Mouse (Mus musculus): Measurements from ENCODE around the gene Krtap3-1. TPM values are rescaled to one million over a fixed set of nuclear protein-coding genes. Genes with fewer than 3 reads are reported as not detected.
"Not testable (repeated sequence)": the region's sequence is repeated elsewhere in the genome, so short reads cannot be mapped to it uniquely, and the experiment has no call there.

The Krtap3-1 gene
- polyA plus RNA-seq (2012; rRNA removed) = not detected in 2 replicates

DNA sequence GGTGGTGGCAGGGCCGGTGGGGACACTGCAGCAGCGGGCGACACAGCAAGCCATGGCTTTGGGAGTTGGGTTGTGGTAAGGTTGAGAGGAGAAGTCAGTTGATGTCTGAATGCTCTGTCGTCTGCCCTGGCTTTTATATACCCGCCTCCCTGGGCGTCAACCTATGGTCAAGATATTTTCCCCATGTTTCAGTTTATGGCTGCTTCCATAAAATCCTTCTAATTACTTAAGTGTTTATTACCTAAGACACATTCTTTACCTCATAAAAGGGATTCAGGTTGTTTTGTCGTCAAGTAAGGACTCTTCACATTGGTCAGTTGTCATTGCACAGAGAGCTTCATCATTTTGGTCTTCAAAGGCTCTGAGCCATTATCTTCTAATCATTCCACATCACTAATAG lies at the start of gene Krtap3-1:
TSS of gene Krtap3-1 (minus strand) at position 101 of the 400 bp plus-strand sequence.
- DNase-seq (ENCODE audit: low spot score) = no peak

DNA sequence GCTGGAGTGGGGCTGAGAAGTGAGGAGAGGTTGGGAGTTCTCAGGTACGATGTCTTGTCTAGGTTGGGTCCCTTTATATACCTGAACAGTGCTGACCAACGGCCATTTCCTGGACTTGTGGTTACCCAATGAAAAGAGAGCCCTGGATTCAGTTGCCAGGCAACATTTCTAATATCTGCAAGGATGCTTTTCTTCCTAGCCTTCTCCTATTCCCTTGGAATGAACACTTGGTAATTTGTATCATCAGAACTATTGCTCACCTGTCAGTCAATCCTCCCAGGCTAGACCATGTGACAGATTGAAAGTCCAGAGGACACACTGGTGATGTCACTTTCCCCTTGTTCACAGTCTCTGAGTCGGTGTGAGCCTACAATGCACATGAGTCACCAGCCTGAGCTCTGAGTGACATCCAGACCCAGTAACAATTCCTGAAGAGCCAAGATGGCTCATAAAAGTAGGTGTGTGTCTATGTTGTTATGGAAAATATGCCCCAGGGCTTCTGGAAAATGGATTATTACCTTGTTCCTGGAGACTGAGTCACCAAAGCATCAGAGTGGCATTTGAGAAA lies 48.5 kb upstream of the Krtap3-1 start, which contains the start of gene Krtap2-4:
TSS of gene Krtap2-4 (minus strand) at position 51 of the 568 bp plus-strand sequence.
- no peak for DNase-seq (ENCODE audit: low spot score)

DNA sequence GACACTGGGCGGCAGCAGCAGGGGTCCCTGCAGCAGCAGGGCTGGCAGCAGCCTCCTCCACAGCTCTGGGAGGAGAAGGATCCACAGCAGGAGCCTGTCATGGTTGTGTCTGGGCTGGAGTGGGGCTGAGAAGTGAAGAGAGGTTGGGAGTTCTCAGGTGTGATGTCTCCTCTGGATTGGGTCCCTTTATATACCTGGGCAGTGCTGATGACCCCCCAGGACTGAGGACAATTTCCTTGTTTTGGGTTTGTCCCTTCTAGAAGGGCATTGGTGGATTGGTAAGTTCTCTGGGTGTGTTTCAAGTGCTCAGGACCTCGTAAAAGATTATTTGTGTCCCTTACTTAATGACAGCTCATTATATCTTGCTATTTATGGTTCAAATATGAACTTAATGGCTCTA lies 43.7 kb upstream of the Krtap3-1 start, which contains the start of gene Gm11937:
TSS of gene Gm11937 (minus strand) at position 101 of the 400 bp plus-strand sequence.
- not testable (repeated sequence) for DNase-seq (ENCODE audit: low spot score)

DNA sequence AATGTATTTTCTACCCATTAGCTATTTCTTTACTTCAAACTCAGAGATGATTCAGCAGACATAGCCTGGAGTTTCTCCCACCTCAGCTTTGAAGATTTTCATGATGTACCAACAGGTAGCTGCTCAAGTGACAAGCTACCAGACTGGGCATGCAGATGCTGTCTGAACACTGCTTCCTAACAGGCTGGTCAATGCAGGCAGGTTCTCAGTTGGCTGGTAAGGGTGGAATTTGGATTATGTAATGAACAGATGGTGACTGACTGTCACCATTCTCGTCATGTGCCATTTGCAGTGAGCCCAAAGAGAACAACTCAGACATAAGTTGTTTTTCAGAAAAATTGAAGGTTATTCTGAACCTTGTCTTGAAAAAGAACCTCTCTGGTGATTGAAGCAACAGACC lies 42.7 kb upstream of the Krtap3-1 start:
- no peak for DNase-seq (ENCODE audit: low spot score)

DNA sequence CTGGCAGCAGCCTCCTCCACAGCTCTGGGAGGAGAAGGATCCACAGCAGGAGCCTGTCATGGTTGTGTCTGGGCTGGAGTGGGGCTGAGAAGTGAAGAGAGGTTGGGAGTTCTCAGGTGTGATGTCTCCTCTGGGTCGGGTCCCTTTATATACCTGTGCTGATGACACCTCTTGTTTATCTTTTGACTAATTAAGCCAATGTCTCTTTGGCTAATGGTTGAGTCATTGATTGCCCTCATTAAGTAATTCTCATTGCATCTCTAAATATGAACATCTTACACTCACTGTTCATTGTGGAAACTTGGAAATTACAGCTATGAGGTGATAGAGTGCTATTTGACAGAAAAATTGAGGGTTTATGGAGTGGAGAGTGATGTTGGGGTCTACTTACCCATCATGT lies 36.8 kb upstream of the Krtap3-1 start, which contains the start of gene Gm11938:
TSS of gene Gm11938 (minus strand) at position 101 of the 400 bp plus-strand sequence.
- not testable (repeated sequence) for DNase-seq (ENCODE audit: low spot score)

DNA sequence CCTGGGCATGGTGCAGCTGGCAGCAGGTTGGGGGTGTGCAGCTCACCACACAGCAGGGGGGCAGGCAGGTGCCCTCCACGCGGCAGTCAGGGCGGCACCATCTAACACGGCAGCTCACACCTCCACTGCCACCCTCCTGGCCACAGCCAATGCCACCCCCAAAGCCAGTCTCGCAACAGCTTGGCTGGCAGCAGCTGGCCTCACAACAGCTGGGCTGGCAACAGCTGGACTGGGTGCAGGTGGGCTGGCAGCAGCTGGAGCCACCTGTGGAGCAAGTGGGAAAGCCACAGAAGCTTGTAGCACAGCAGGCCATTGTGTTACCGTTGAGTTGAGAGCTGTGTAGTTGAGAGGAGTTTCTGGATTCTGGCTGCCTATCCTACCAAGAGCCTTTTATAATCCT lies 31.3 kb upstream of the Krtap3-1 start, which contains the start of gene Krtap9-3:
TSS of gene Krtap9-3 (minus strand) at position 364 of the 400 bp plus-strand sequence.
- DNase-seq (ENCODE audit: low spot score) = not testable (repeated sequence)

DNA sequence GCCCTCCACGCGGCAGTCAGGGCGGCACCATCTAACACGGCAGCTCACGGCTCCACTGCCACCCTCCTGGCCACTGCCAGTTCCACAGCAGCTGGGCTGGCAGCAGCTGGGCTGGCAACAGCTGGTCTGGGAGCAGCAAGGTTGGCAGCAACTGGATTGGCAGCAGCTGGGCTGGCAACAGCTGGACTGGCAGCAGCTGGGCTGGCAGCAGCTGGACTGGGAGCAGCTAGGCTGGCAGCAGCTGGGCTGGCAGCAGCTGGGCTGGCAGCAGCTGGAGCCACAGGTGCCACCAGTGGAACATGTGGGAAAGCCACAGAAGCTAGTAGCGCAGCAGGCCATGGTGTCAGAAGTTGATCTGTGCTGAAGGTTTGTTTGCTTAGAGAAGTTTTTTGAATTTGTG lies 24.6 kb upstream of the Krtap3-1 start, which contains the start of gene Krtap1-3:
TSS of gene Krtap1-3 (minus strand) at position 359 of the 400 bp plus-strand sequence.
- DNase-seq (ENCODE audit: low spot score) = no peak

DNA sequence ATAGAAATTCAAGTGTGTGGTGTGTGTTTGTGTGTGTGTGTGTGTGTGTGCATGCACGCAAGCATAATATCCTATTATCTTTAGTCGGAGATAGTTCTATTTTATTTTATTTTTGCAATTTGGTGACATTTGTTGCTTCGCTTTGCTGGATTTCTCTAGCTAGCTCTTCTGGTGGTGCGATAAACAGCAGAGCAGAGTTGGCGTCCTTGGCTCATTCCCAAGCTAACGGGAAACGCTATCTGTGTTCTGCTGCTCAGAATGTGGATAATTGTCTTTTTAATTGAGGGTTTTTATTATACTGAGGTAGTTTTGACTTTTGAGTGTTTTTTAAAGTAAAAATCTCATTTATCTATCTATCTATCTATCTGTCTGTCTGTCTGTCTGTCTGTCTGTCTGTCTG lies 18.7 kb upstream of the Krtap3-1 start:
- no peak for DNase-seq (ENCODE audit: low spot score)

DNA sequence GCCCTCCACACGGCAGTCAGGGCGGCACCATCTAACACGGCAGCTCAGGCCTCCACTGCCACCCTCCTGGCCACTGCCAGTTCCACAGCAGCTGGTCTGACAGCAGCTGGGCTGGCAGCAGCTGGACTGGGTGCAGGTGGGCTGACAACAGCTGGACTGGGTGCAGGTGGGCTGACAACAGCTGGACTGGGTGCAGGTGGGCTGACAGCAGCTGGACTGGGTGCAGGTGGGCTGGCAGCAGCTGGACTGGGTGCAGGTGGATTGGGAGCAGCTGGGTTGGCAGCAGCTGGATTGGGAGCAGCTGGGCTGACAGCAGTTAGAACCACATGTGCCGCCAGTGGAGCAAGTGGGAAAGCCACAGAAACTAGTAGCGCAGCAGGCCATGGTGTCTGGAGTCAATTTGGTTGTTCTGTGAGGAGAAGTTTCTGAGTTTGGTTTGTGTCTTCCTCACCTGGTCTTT lies 16.8 kb upstream of the Krtap3-1 start, which contains the start of gene Krtap1-4:
TSS of gene Krtap1-4 (minus strand) at position 410 of the 460 bp plus-strand sequence.
- DNase-seq (ENCODE audit: low spot score) = no peak

DNA sequence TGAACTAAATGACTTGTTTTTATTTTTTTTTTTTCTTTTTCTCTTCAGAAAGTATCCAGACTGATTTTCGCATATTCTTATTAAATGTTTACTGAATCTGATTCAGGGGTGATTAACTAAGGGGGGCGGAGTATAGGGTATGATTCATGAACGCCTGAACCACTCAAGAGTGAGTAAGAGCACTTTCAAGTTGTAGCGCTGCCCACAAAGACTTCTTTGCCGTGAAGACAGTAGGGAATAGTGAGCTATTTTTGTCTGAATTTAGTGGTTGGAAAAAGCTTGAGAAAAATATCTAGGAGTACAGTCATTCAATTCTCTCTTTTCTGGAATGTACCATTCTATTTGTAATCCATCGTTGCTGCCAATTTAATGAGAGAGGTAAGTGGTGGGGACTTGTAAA lies 15.1 kb upstream of the Krtap3-1 start:
- no peak for DNase-seq (ENCODE audit: low spot score)

DNA sequence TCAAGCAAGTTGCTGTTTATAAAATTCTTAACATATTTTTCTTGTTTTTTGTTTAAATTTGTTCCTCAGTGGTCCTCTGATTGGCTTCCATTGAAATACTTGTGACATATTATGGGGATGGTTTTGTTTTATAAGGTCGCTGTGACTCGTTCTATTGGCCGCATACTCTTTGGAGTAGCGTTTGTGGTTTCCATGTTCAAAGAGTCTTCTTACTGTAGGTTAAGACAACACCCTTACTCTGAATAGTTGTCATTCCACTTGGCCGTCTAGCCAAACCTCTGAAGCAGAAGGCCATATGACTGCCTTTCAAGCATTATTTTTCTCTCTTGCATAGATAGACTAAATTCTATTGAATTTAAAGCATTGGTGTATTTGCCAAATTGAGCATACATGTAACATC lies 14.6 kb upstream of the Krtap3-1 start:
- no peak for DNase-seq (ENCODE audit: low spot score)

DNA sequence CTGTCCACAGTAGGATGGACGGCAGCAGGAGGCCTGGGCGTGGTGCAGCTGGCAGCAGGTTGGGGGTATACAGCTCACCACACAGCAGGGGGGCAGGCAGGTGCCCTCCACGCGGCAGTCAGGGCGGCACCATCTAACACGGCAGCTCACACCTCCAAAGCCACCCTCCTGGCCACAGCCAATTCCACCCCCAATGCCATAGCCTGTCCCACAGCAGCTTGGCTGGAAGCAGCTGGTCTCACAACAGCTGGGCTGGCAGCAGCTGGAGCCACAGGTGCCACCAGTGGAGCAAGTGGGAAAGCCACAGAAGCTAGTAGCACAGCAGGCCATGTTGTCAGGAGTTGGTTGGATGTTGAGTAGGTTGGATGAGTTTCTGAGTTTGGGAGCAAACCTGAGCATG lies 14.2 kb upstream of the Krtap3-1 start, which contains the start of gene Krtap1-5:
TSS of gene Krtap1-5 (minus strand) at position 381 of the 400 bp plus-strand sequence.
- DNase-seq (ENCODE audit: low spot score) = no peak

DNA sequence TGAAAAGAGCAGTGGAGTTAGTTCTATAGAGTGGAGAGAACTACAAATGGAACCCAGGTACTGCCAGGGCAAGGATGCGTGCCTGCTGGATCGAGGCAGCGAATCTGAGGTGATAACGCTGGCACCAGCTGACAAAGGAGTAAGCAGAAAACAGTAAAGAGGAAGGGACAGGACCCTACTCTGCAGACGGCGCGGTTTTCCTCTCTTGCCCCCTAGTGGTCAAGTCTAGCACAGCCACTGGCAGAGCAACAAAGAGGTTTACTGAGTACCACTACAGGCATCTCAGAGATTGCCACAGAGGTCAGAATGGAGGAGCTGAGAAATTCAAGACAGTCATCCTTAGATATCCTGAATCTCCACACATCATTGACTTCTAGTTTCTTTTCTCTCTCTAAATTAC lies 7.7 kb upstream of the Krtap3-1 start:
- DNase-seq (ENCODE audit: low spot score) = peak; percentile 54

DNA sequence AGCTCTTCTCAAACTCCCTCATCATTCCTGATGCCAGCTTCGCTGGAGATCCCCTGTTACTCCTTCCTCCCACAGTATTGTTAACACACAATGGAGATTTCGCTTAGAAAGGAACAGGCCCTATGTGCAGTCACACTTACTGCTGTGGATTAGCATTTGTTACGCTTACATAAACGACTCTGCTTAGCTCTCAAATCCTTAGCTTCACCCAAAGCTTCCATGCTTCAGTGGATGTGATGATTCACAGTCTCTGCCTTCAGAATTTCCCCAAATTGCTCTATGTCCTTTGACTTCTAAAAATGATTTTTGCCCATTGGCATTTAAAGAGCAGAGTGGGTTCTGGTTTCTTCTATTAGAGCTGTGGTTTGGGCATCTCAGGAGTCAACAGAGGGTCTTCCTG lies 6.7 kb upstream of the Krtap3-1 start:
- DNase-seq (ENCODE audit: low spot score) = no peak

DNA sequence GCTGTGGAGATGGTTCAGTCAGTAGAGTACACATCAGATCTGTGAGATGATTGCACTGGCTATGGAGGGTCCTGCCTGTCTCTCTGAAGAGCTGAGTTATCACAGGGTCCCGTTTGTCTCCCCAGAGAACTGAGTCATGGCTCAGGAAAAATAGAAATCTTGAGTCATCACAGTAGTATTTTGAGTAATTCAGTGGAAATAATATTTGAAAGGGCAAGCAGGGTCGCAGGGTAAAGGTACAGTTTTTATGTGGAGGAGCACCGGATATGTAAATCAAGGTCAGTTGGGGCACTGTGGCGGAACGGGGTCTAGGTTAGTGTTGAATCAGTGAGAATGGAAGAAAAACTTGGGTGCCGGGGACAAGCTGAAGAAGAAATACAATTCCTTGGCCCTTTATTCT lies 3.9 kb downstream of the Krtap3-1 start:
- no peak for DNase-seq (ENCODE audit: low spot score)

DNA sequence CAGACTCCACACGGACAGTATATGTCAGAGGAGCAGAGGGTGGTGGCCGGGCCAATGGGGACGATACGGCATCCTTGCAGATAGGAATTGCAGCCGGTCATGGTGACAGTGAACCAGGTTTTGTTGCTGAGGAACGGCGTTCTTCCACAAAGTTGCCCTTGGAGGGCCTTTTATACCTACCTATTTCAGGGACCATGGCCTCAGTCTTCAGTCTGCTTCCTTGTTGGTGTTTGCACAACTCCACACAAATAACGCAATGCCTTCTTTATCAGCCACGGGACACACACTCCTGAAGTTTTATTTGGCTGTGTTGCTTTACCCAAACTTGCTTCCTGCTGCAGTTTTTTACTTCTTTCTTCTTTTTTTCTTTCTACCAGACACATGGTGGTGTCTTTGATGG lies 7.1 kb downstream of the Krtap3-1 start, which contains the start of gene Gm11939:
TSS of gene Gm11939 (minus strand) at position 101 of the 400 bp plus-strand sequence.
- no peak for DNase-seq (ENCODE audit: low spot score)

DNA sequence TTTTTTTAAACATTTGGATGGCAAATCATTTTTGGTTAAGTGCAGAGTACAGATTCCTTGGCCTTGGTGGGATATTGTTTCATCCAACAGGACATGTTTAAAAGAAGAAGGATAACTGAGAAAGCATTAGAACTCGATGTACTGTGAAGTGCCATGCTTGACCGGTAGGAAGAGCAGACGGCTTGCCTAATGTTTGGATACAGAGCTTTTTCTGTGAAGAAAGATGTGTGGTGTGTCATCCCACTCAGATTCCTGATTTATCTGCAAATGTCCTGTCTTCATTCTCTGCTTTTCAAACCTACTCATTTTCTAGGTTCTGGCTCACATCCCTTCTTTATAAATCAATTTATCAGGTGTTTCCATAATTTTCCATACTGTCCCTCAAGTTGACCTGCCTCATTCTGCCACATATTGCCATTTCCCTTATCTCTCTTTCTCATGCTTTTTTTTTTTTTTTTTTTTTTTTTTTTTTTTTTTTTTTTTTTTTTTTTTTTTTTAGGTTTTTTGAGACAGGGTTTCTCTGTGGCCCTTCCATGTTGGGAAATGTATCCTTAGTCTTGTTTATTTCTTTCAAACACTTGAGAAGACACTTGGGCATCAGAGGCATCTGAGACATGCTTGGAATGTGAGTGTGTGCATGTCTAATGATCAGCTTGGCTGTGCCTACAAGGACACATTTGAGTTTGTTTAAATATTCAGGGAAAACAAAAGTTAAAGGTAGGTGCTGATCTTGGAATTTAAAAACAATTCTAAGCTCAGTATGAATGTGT lies 8.3 kb downstream of the Krtap3-1 start:
- no peak for DNase-seq (ENCODE audit: low spot score)

DNA sequence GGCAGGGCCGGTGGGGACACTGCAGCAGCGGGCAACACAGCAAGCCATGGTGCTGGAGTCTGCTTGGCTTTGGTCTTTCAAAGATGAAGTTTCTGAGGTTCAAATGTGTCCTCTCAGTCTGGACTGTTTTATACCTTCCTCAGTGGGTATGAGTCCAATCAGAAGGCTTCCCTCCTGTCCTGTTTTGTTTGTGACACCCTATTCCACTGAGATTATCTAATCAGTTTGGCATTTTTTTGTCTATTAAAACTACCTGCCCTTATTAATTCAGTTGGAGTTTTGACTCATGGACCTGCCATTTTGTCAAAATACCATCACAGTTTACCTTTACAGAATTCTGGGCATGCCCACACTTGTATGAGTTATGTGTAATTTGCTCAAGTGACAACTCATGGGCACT lies 9.7 kb downstream of the Krtap3-1 start, which contains the start of gene Krtap3-2:
TSS of gene Krtap3-2 (minus strand) at position 101 of the 400 bp plus-strand sequence.
- DNase-seq (ENCODE audit: low spot score) = no peak

DNA sequence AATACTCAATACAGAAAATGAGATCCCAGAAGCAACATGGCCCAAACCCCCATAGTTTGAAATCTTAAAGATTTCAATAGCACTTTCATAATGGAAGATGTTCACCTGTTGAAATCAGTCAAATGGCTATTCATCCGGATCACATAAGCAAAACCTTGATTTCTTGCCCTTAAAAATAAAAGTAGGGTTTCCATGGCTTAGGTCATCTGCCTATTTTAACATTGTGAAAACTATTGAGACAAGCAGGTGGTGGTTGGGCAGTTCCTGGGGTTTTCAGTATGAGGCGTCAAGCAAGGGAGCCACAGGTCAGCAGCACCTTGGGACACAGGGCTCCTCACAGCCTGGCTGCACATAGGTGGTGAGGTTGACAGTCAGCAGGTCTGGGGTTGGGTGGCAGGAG lies 10.2 kb downstream of the Krtap3-1 start:
- no peak for DNase-seq (ENCODE audit: low spot score)

DNA sequence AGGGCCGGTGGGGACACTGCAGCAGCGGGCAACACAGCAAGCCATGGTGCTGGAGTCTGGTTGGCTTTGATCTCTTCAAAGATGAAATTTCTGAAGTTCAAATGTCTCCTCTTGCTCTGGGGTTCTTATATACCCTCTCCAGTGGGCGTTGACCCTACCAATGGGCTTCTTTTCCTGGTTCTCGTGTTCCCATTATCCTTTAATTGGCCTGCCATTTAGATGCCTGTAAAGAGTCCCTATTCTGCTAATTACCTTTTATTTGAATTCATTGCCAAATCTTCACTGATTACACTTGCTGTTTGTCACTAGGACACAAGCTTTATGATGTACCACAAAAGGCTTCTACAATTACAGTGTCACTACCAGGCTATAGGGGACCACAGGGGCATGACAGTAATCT lies 15.7 kb downstream of the Krtap3-1 start, which contains the start of gene Krtap3-3:
TSS of gene Krtap3-3 (minus strand) at position 101 of the 400 bp plus-strand sequence.
- DNase-seq (ENCODE audit: low spot score) = no peak

DNA sequence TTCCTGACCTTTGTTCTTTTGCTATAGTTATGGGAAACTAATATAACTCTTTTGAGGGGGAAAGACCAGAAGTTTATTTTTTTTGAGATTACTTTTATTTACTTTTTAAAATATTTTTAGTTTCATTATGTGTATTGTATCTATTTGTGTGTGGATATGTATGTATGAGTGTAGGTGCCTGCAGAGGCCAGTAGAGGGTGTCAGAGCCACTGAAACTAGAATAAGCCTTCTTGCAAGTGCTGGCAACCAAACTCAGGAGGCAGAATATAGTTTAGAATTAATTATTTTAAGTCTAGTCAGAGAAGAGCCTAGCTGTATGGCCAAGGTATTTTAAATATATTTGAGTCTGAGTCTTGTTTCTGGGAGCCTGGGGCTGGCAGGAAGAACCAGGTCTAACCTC lies 18.5 kb downstream of the Krtap3-1 start:
- DNase-seq (ENCODE audit: low spot score) = no peak

DNA sequence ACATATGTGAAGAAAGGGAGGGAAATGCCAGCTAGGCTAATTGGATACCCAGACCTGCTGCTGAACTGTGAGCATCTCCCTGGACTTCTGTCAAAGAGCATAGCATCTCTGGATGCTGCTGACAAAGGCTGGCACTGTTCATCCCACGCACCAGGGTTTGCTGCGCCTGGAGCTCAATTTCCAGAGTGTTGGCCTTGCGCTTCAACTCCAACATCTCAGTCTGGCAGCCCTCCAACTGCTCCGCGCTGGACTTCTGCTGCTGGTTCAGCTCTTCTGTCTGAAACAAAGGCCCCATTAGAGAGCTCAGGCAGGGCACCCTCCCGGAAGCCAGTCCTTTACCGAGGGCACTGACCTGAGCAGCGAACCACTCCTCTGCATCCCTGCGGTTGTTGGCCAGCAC lies 26.7 kb downstream of the Krtap3-1 start:
- no peak for DNase-seq (ENCODE audit: low spot score)

Data from urinary bladder, adult 2 months (tissue).